ENCODE assay signal across 19 mouse cellular contexts in the genomic region with DNA sequence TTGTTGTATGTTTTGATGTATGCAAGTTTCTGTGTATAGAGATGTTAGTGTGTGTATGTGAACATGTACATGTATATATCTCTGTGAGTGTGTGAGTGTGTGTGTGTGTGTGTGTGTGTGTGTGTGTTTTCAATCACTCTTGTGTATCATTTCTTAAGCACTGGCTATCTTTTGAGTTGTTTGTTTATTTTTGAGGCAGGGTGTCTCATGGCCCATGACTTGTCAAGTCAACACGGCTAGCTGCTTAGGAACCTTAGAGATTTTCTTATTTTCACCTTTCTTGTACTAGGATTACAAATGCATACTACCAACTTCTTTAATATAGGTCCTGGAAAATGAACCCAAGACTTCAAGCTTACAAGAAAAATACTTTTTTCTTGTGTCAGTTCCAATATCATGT.
"Had no signal": no experiment of that assay in that cellular context is flagged by ENCODE, and none has a peak within 500 bp of the region (broad histone marks: within the 10 kb centered on the region; RNA-seq: fewer than 3 reads in every experiment).

No protein-coding gene starts in this region.

- H3K4me1 ChIP-seq: lung, embryonic 15.5 days; midbrain, embryonic 12.5 days; midbrain, embryonic 15.5 days; neural tube, embryonic 13.5 days had no signal

- H3K9ac ChIP-seq: lung, embryonic 15.5 days; midbrain, embryonic 12.5 days; midbrain, embryonic 15.5 days; neural tube, embryonic 13.5 days; neural tube, embryonic 15.5 days had no signal

- H3K36me3 ChIP-seq: lung, embryonic 15.5 days; midbrain, embryonic 12.5 days; midbrain, embryonic 15.5 days had no signal

- H3K27ac ChIP-seq: lung, embryonic 15.5 days; macrophage; midbrain, embryonic 12.5 days; midbrain, embryonic 15.5 days; neural tube, embryonic 13.5 days; neural tube, embryonic 15.5 days had no signal

- H3K9me3 ChIP-seq: lung, embryonic 15.5 days; megakaryocyte, embryonic 14.5 days; midbrain, embryonic 12.5 days; midbrain, embryonic 15.5 days; neural tube, embryonic 13.5 days; neural tube, embryonic 15.5 days had no signal

- H3K27me3 ChIP-seq: lung, embryonic 15.5 days; megakaryocyte, embryonic 14.5 days; midbrain, embryonic 12.5 days; midbrain, embryonic 15.5 days; neural tube, embryonic 13.5 days; neural tube, embryonic 15.5 days had no signal

- H3K4me2 ChIP-seq: lung, embryonic 15.5 days; midbrain, embryonic 12.5 days; midbrain, embryonic 15.5 days; neural tube, embryonic 13.5 days; neural tube, embryonic 15.5 days had no signal

- ATAC-seq: lung, postnatal 0 days; midbrain, embryonic 15.5 days had no signal

- DNase-seq: lung, adult 2 months; lung, postnatal 14 days; lung, postnatal 36 days; retina, postnatal 1 day; right cerebral cortex, adult 18-20 months; right cerebral cortex, postnatal 25 days; right cerebral cortex, postnatal 4 days; spleen, adult 18-20 months; thymus, adult 18-20 months; thymus, postnatal 14 days; thymus, postnatal 36 days had no signal

- H3K4me3 ChIP-seq: lung, embryonic 15.5 days; megakaryocyte, embryonic 14.5 days; midbrain, embryonic 12.5 days; midbrain, embryonic 15.5 days; neural tube, embryonic 13.5 days; neural tube, embryonic 15.5 days had no signal
